Mouse (Mus musculus) CH12.LX (cell line): Measurements from ENCODE around the gene Ldha. TPM values are rescaled to one million over a fixed set of nuclear protein-coding genes. Genes with fewer than 3 reads are reported as not detected.

Experiments
- DNase-seq: peaks from one replicate; pipeline ENCODE4 v3.0.0-alpha.2; 2013; ENCODE audit errors: extremely low read depth
- H3K27ac ChIP-seq: 2 replicates; pipeline ENCODE4 v1.5.1; 2012; ENCODE audit warnings: low read depth, mild to moderate bottlenecking, control low read depth, moderate library complexity; ENCODE audit not compliant: insufficient read depth
- H3K27me3 ChIP-seq: replicated peaks from 2 replicates; pipeline ENCODE3; 2012; ENCODE audit warnings: inconsistent platforms
- H3K36me3 ChIP-seq, 2 experiments: replicated peaks in 1 of 2; 2 replicates each; pipeline versions ENCODE3 to v1.6.1; 2012; ENCODE audit warnings: inconsistent platforms in 1 of 2, low read length in 1 of 2, mild to moderate bottlenecking in 1 of 2, mixed read lengths in 1 of 2, moderate library complexity in 1 of 2; ENCODE audit not compliant: control insufficient read depth in 1 of 2, insufficient read depth in 1 of 2
- H3K4me1 ChIP-seq, 2 experiments: 2 replicates each; pipeline ENCODE4 v1.6.1; 2012; ENCODE audit warnings: inconsistent platforms in 1 of 2, moderate library complexity in 1 of 2; ENCODE audit not compliant: insufficient read depth in 2 of 2, control insufficient read depth in 1 of 2
- H3K4me2 ChIP-seq: 2 replicates; pipeline ENCODE4 v1.6.1; 2012; ENCODE audit warnings: low read depth, mild to moderate bottlenecking, control low read depth; ENCODE audit not compliant: poor library complexity, insufficient read depth, severe bottlenecking
- H3K4me3 ChIP-seq, 3 experiments: fragments of 150-350 bp in 1 of 3; sonication (generic) in 1 of 3; replicated peaks in 1 of 3; 2 replicates each; pipeline versions ENCODE3 to v1.5.1; 2011 to 2012; ENCODE audit warnings: low read depth in 2 of 3, low read length in 2 of 3, mild to moderate bottlenecking in 2 of 3, moderate library complexity in 2 of 3, control low read depth in 1 of 3, improper control_type of control experiment in 1 of 3, inconsistent platforms in 1 of 3, mixed read lengths in 1 of 3; ENCODE audit not compliant: poor library complexity in 1 of 3
- H3K79me2 ChIP-seq: replicated peaks from 2 replicates; pipeline ENCODE4 v1.6.1; 2012; ENCODE audit warnings: mild to moderate bottlenecking, moderate library complexity; ENCODE audit not compliant: control insufficient read depth, poor library complexity, insufficient read depth, severe bottlenecking; ENCODE audit errors: extremely low read depth
- H3K9ac ChIP-seq: 2 replicates; pipeline ENCODE4 v1.6.1; 2012; ENCODE audit warnings: low read depth, mild to moderate bottlenecking, control low read depth, moderate library complexity; ENCODE audit not compliant: insufficient read depth
- H3K9me3 ChIP-seq: replicated peaks from 2 replicates; pipeline ENCODE3; 2012; ENCODE audit warnings: low read length, inconsistent platforms, mixed read lengths
- EP300 ChIP-seq: IDR thresholded peaks from 2 replicates; pipeline ENCODE4 v1.6.1; 2011; ENCODE audit warnings: low read length, improper control_type of control experiment
- IRF4 ChIP-seq: IDR thresholded peaks from 2 replicates; pipeline ENCODE4 v1.6.1; 2014; ENCODE audit warnings: low read depth, mild to moderate bottlenecking, inconsistent platforms, low read length, improper control_type of control experiment
- JUN ChIP-seq: IDR thresholded peaks from 2 replicates; pipeline ENCODE4 v1.6.1; 2011; ENCODE audit warnings: low read depth, mild to moderate bottlenecking, low read length, improper control_type of control experiment, moderate library complexity; ENCODE audit not compliant: insufficient read depth
- JUND ChIP-seq: conservative IDR thresholded peaks from 2 replicates; pipeline ENCODE4 v1.6.1; 2011; ENCODE audit warnings: low read depth, low read length, improper control_type of control experiment
- SMC3 ChIP-seq: IDR thresholded peaks from 2 replicates; pipeline ENCODE4 v1.6.1; 2011; ENCODE audit warnings: low read depth, low read length, improper control_type of control experiment
- dilution Hi-C: fragments of 300-500 bp; cut with MboI; formaldehyde crosslinking; loops from 2 replicates; pipeline ENCODE4 v1.14.3; 2020; ENCODE audit warnings: low sequenced_read_pairs; ENCODE audit not compliant: extremely low pct_unique_long_range_greater_than_20kb, extremely low pct_ligation_motif_present
- in situ Hi-C: fragments of 300-500 bp; cut with MboI; formaldehyde crosslinking; loops from 3 replicates; pipeline ENCODE4 v1.14.3; 2019; ENCODE audit warnings: low sequenced_read_pairs, low pct_ligation_motif_present, low pct_unique_long_range_greater_than_20kb, mixed read lengths
- polyA plus RNA-seq: library from polyadenylated mRNA; unstranded; fragments of >175 nt; gene quantifications from 2 replicates; pipeline ENCODE4 v1.2.1, GENCODE M21; 2012; ENCODE audit warnings: low read depth; ENCODE audit not compliant: insufficient read length
- total RNA-seq, 2 experiments: library from RNA; depleted of rRNA; stranded (reverse); fragments of 300-350 nt in 1 of 2; fragments of >200 nt in 1 of 2; gene quantifications; 2 replicates each; pipeline ENCODE4 v1.2.3; 2012 to 2014

Ldha gene
- total and polyA plus RNA-seq, 3 experiments, result 970 to 1,555 (median 1,199) TPM

DNA sequence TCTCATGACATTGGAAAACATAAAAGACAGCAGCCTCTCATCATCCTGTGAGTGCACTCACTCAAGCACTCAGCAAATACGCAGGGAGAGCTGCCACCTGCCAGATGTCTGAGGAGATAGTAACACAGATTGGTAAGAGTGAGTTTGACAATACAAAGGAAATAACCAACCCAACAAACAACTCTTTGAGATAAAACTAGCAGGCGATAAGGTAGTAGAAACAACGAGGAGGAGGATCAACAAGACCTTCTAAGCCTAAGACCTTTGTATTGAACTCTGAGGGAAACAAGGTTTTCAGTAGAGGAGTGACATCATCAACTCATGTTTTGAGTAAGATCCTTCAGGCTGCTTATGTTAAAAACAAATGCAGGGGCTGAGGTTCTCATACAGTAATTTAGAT lies 58.1 kb downstream of the Ldha start:
- Histone ChIP-seq H3K27me3 (no peaks in the 10 kb centered on the region), H3K27ac (no peak overlapping the region), H3K4me3 (no peak overlapping the region), H3K9me3 (no peaks in the 10 kb centered on the region), H3K36me3 (peaks cover 25 to 71% of the 10 kb centered on the region in 2 experiments), H3K4me1 (peaks cover 2 to 31% of the 10 kb centered on the region in 2 experiments; a peak in 3 of 4 replicates), H3K4me2 (no peak overlapping the region), H3K79me2 (0 out of 2 replicates have a peak, but pooled peaks cover 2% of the 10 kb centered on the region), H3K9ac (no peak overlapping the region)
- in situ Hi-C loops, result no loop called here
- DNase-seq, result peak; percentile 21
- TF ChIP-seq JUND, result peak; percentile 96
- TF ChIP-seq IRF4, result peak; percentile 93
- TF ChIP-seq EP300, result peak; percentile 54; the same call in 1 of the 2 replicates
- no peak for TF ChIP-seq SMC3
- peak; percentile 88 for TF ChIP-seq JUN
- dilution Hi-C loops, result no loop called here

Other genes with a start within 250 kb of the Ldha start
- 13.8 and 14.1 TPM in 2 replicates for gene Sergef, start 201.7 kb upstream of the Ldha start, total RNA-seq (2012; rRNA removed)
- 13.0 and 16.3 TPM in 2 replicates for gene Sergef, start 201.7 kb upstream of the Ldha start, total RNA-seq (2014; rRNA removed)
- gene Sergef, start 201.7 kb upstream of the Ldha start, polyA plus RNA-seq, result 17.9 and 18.0 TPM in 2 replicates
- 0.13 and 0.17 TPM in 2 replicates for gene Tph1, start 168.9 kb upstream of the Ldha start, total RNA-seq (2012; rRNA removed)
- not detected in 2 replicates for gene Tph1, start 168.9 kb upstream of the Ldha start, total RNA-seq (2014; rRNA removed)
- gene Tph1, start 168.9 kb upstream of the Ldha start, polyA plus RNA-seq, result 0.22 TPM in 1 of 2 replicates, not detected in the other
- 15.1 and 16.6 TPM in 2 replicates for gene Saal1, start 130.8 kb upstream of the Ldha start, total RNA-seq (2012; rRNA removed)
- 14.7 and 15.2 TPM in 2 replicates for gene Saal1, start 130.8 kb upstream of the Ldha start, total RNA-seq (2014; rRNA removed)
- 24.5 and 27.6 TPM in 2 replicates for gene Saal1, start 130.8 kb upstream of the Ldha start, polyA plus RNA-seq
- not detected in 2 replicates for gene Saa3, start 125.8 kb upstream of the Ldha start, total RNA-seq (2012; rRNA removed)
- 0.59 TPM in 1 of 2 replicates, not detected in the other for gene Saa3, start 125.8 kb upstream of the Ldha start, total RNA-seq (2014; rRNA removed)
- not detected in 2 replicates for gene Saa3, start 125.8 kb upstream of the Ldha start, polyA plus RNA-seq
- gene Saa4, start 108.9 kb upstream of the Ldha start, total RNA-seq (2012; rRNA removed), result not detected in 2 replicates
- not detected in 2 replicates for gene Saa4, start 108.9 kb upstream of the Ldha start, total RNA-seq (2014; rRNA removed)
- not detected in 2 replicates for gene Saa4, start 108.9 kb upstream of the Ldha start, polyA plus RNA-seq
- not detected in 2 replicates for gene Saa1, start 98.5 kb upstream of the Ldha start, total RNA-seq (2012; rRNA removed)
- gene Saa1, start 98.5 kb upstream of the Ldha start, total RNA-seq (2014; rRNA removed), result not detected in 2 replicates
- gene Saa1, start 98.5 kb upstream of the Ldha start, polyA plus RNA-seq, result not detected in 2 replicates
- gene Saa2, start 89.7 kb upstream of the Ldha start, total RNA-seq (2012; rRNA removed), result not detected in 2 replicates
- gene Saa2, start 89.7 kb upstream of the Ldha start, total RNA-seq (2014; rRNA removed), result not detected in 2 replicates
- not detected in 2 replicates for gene Saa2, start 89.7 kb upstream of the Ldha start, polyA plus RNA-seq
- gene Hps5, start 45.4 kb upstream of the Ldha start, total RNA-seq (2012; rRNA removed), result 21.9 and 26.0 TPM in 2 replicates
- gene Hps5, start 45.4 kb upstream of the Ldha start, total RNA-seq (2014; rRNA removed), result 17.8 and 20.3 TPM in 2 replicates
- gene Hps5, start 45.4 kb upstream of the Ldha start, polyA plus RNA-seq, result 17.2 and 20.8 TPM in 2 replicates
- 79.2 and 103 TPM in 2 replicates for gene Gtf2h1, start 45.4 kb upstream of the Ldha start, total RNA-seq (2012; rRNA removed)
- 161 and 198 TPM in 2 replicates for gene Gtf2h1, start 45.4 kb upstream of the Ldha start, total RNA-seq (2014; rRNA removed)
- gene Gtf2h1, start 45.4 kb upstream of the Ldha start, polyA plus RNA-seq, result 164 and 172 TPM in 2 replicates
- not detected in 2 replicates for gene Ldhc, start 19.7 kb downstream of the Ldha start, total RNA-seq (2012; rRNA removed)
- gene Ldhc, start 19.7 kb downstream of the Ldha start, total RNA-seq (2014; rRNA removed), result not detected in 2 replicates
- gene Ldhc, start 19.7 kb downstream of the Ldha start, polyA plus RNA-seq, result not detected in 2 replicates
- 19.8 and 23.8 TPM in 2 replicates for gene Tsg101, start 78.5 kb downstream of the Ldha start, total RNA-seq (2012; rRNA removed)
- 46.0 and 49.9 TPM in 2 replicates for gene Tsg101, start 78.5 kb downstream of the Ldha start, total RNA-seq (2014; rRNA removed)
- 84.1 and 93.5 TPM in 2 replicates for gene Tsg101, start 78.5 kb downstream of the Ldha start, polyA plus RNA-seq
- 2.6 and 2.9 TPM in 2 replicates for gene Uevld, start 117.1 kb downstream of the Ldha start, total RNA-seq (2012; rRNA removed)
- gene Uevld, start 117.1 kb downstream of the Ldha start, total RNA-seq (2014; rRNA removed), result 4.6 and 5.2 TPM in 2 replicates
- 5.5 and 6.6 TPM in 2 replicates for gene Uevld, start 117.1 kb downstream of the Ldha start, polyA plus RNA-seq
- not detected in 2 replicates for gene Gm9999, start 142.1 kb downstream of the Ldha start, total RNA-seq (2012; rRNA removed)
- gene Gm9999, start 142.1 kb downstream of the Ldha start, total RNA-seq (2014; rRNA removed), result not detected in 2 replicates
- not detected in 2 replicates for gene Gm9999, start 142.1 kb downstream of the Ldha start, polyA plus RNA-seq
- gene Spty2d1, start 166.9 kb downstream of the Ldha start, total RNA-seq (2012; rRNA removed), result 10.5 and 14.3 TPM in 2 replicates
- gene Spty2d1, start 166.9 kb downstream of the Ldha start, total RNA-seq (2014; rRNA removed), result 22.9 and 24.6 TPM in 2 replicates
- gene Spty2d1, start 166.9 kb downstream of the Ldha start, polyA plus RNA-seq, result 29.9 and 32.6 TPM in 2 replicates
- 0.29 and 0.30 TPM in 2 replicates for gene Tmem86a, start 209.1 kb downstream of the Ldha start, total RNA-seq (2012; rRNA removed)
- gene Tmem86a, start 209.1 kb downstream of the Ldha start, total RNA-seq (2014; rRNA removed), result 0.61 and 0.82 TPM in 2 replicates
- gene Tmem86a, start 209.1 kb downstream of the Ldha start, polyA plus RNA-seq, result 1.5 and 2.0 TPM in 2 replicates